Mouse (Mus musculus) left cerebral cortex, adult 2 months (tissue): ENCODE data around the gene Tbc1d32. TPM values are rescaled to one million over a fixed set of nuclear protein-coding genes. Genes with fewer than 3 reads are reported as not detected.

ENCODE experiments used
- DNase-seq, 2 experiments: peaks; one replicate each; pipeline ENCODE4 v3.0.0; 2021 to 2022; ENCODE audit warnings: low spot score in 2 of 2, mixed read lengths in 1 of 2; ENCODE audit errors: extremely low spot score in 1 of 2
- H3K27ac ChIP-seq: fragments of 200-600 bp; 2 replicates; pipeline ENCODE4 v1.8.1; 2022
- H3K4me3 ChIP-seq: fragments of 200-600 bp; 2 replicates; pipeline ENCODE4 v1.8.1; 2022
- CTCF ChIP-seq: fragments of 200-600 bp; IDR thresholded peaks from 2 replicates; pipeline ENCODE4 v1.8.1; 2022; ENCODE audit warnings: antibody characterized with exemption, mild to moderate bottlenecking, moderate library complexity
- intact Hi-C: fragments of 180-260 bp; cut with DNase I; formaldehyde crosslinking; loops from one replicate; pipeline ENCODE4 v1.15.1; 2025
- total RNA-seq, 2 experiments: library from RNA; stranded (reverse); gene quantifications; 2 replicates each; pipeline ENCODE4 v1.2.3; 2021

Tbc1d32 gene
- total RNA-seq, 2 experiments from 2014 or later, result 8.8 to 8.9 TPM

- peak; percentile 79 for TF ChIP-seq CTCF
- intact Hi-C loops, result loop anchor here (1.0 to 2.0 kb wide), 2 partner anchors 122 to 233 kb away; partner anchors contain the start of gene Tbc1d32
- peak; percentile 89 for DNase-seq
- peak within 1 kb of the TSS; percentile 87 for H3K27ac ChIP-seq
- peak within 1 kb of the TSS; percentile 58 for H3K4me3 ChIP-seq
Observed at GRCm38 (mm10) chr10:56106333-56106995, 122.0 kb downstream of the Tbc1d32 start, which contains the start of gene Msl3l2. Msl3l2 (plus strand) TSS chr10:56106917.

- H3K4me3 ChIP-seq, result no peak overlapping the region
- no peak overlapping the region for H3K27ac ChIP-seq
- intact Hi-C loops, result no loop called here
- no peak for TF ChIP-seq CTCF
- no peak for DNase-seq
Observed at GRCm38 (mm10) chr10:56099641-56100310, 128.7 kb downstream of the Tbc1d32 start.

- Histone ChIP-seq H3K27ac (no peak overlapping the region), H3K4me3 (no peak overlapping the region)
- intact Hi-C loops, result no loop called here
- no peak for TF ChIP-seq CTCF
- no peak for DNase-seq
Observed at GRCm38 (mm10) chr10:56099126-56099525, 129.4 kb downstream of the Tbc1d32 start.

GRCm38 (mm10) chr10:56096757-56097156 is 131.7 kb downstream of the Tbc1d32 start:
- DNase-seq, result no peak
- intact Hi-C loops, result no loop called here
- no peak for TF ChIP-seq CTCF
- Histone ChIP-seq H3K4me3 (no peak overlapping the region), H3K27ac (no peak overlapping the region)

GRCm38 (mm10) chr10:56094586-56094985 is 133.9 kb downstream of the Tbc1d32 start:
- intact Hi-C loops, result no loop called here

GRCm38 (mm10) chr10:56089714-56090113 is 138.8 kb downstream of the Tbc1d32 start:
- no peak for TF ChIP-seq CTCF
- DNase-seq, result no peak
- intact Hi-C loops, result no loop called here
- Histone ChIP-seq H3K27ac (no peak overlapping the region), H3K4me3 (no peak overlapping the region)

More at GRCm38 (mm10) chr10:56094586-56094985, 133.9 kb downstream of the Tbc1d32 start:
- no peak overlapping the region for H3K4me3 ChIP-seq
- TF ChIP-seq CTCF, result no peak
- DNase-seq, result no peak
- H3K27ac ChIP-seq, result no peak overlapping the region

GRCm38 (mm10) chr10:56062746-56063145 is 165.7 kb downstream of the Tbc1d32 start:
- no peak overlapping the region for H3K4me3 ChIP-seq
- no peak overlapping the region for H3K27ac ChIP-seq
- DNase-seq, result no peak
- intact Hi-C loops, result no loop called here
- TF ChIP-seq CTCF, result no peak

- no peak for DNase-seq
- Histone ChIP-seq H3K4me3 (no peak overlapping the region), H3K27ac (no peak overlapping the region)
- intact Hi-C loops, result no loop called here
- no peak for TF ChIP-seq CTCF
Observed at GRCm38 (mm10) chr10:56061238-56061830, 167.2 kb downstream of the Tbc1d32 start.

GRCm38 (mm10) chr10:56058979-56059422 is 169.5 kb downstream of the Tbc1d32 start:
- H3K4me3 ChIP-seq, result no peak overlapping the region
- TF ChIP-seq CTCF, result no peak; the same call in 1 of the 2 replicates
- peak overlapping the region; percentile 28; the same call in 1 of the 2 replicates for H3K27ac ChIP-seq
- DNase-seq, result no peak
- intact Hi-C loops, result loop anchor here (5.0 kb wide), 1 partner anchor 58 kb away; no protein-coding TSS in a partner anchor

GRCm38 (mm10) chr10:56025400-56025799 is 203.1 kb downstream of the Tbc1d32 start:
- intact Hi-C loops, result no loop called here
- H3K4me3 ChIP-seq, result no peak overlapping the region
- no peak for DNase-seq
- no peak for TF ChIP-seq CTCF
- H3K27ac ChIP-seq, result no peak overlapping the region

GRCm38 (mm10) chr10:56024579-56024978 is 203.9 kb downstream of the Tbc1d32 start:
- no peak overlapping the region for H3K4me3 ChIP-seq
- intact Hi-C loops, result no loop called here
- no peak for TF ChIP-seq CTCF
- DNase-seq, result no peak
- H3K27ac ChIP-seq, result no peak overlapping the region
